Mouse (Mus musculus) erythroid progenitor cell, adult 5-6 weeks (primary cell): Measurements from ENCODE around the gene Otub2. TPM values are rescaled to one million over a fixed set of nuclear protein-coding genes. Genes with fewer than 3 reads are reported as not detected.

Source experiments
- ATAC-seq: replicated peaks from 2 replicates; pipeline ENCODE4 v1.8.0; 2016; ENCODE audit warnings: moderate number of reproducible peaks, mild to moderate bottlenecking, moderate TSS enrichment, inconsistent platforms; ENCODE audit not compliant: poor library complexity, low FRiP score, severe bottlenecking
- total RNA-seq, 2 experiments: library from RNA; stranded (forward) in 1 of 2; stranded (reverse) in 1 of 2; fragments of 150-400 nt in 1 of 2; fragments of 186-747, 209-891 nt in 1 of 2; gene quantifications; 2 replicates each; pipeline versions ENCODE4 v1.2.3 to v1.2.4; 2015 to 2017; ENCODE audit warnings: low replicate concordance in 2 of 2

The Otub2 gene
- total RNA-seq, 2 experiments from 2014 or later = 18.9 to 28.1 TPM

DNA sequence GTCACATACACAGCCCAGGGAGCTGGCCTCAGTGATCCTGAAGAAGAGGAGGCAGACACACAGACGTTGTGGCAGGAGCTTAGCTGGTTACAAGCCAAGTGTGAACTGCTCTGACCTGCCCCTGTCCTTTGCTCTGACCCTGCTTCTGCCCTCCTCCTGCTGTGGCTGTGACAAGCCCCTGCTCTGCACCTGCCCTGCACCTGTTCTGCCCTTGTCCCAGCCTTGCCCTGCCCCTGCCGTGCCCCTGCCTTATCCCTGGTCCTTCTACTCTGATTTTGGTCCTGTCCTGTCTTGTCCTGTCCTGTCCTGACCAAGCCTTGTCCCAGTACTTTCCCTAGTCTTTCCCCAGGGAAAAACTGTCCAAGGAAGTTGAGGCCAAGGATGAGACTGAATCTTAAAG, 19.7 kb upstream of the Otub2 start:
- ATAC-seq = no peak

DNA sequence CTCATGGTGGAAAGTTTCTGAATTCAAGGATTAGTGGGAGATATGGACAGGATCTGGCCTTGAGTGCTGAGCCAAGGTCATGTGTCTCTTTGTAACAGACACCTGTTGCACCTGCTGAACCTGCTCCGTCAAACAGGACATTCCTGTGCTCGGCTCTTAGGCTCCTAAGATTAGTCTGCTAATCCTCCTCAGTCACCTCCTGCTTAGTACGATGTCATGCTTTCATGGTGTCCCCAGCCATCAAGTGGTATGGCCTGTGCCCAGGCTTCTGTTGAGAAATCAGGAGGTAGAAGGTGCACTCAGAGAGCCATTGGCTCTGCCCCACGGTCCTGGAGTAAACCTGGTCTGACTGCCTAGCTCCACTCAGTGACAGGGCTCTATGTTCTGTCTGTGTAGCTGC, 17.6 kb upstream of the Otub2 start:
- no peak for ATAC-seq

DNA sequence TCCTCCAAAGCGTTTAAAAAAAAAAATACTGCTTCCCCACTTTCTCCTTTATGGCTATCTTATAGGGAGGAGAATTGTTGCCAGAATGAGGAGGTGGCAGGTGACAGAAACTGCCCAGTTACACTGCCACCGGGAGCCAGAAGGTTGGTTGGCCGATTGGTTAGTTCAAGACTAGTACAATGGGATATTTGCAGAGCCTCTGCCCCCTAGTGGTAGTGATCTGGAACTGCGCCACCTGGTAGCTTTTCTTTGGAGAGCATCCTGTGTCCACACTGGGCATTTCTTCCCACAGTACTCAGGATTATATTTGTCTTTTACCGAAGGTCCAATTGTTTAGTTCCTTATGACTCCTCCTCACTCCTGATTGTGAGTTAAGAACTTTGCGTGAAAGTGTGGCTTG, 16.8 kb upstream of the Otub2 start:
- 0 out of 2 replicates have a peak, but pooled peaks have one; percentile 41 for ATAC-seq

DNA sequence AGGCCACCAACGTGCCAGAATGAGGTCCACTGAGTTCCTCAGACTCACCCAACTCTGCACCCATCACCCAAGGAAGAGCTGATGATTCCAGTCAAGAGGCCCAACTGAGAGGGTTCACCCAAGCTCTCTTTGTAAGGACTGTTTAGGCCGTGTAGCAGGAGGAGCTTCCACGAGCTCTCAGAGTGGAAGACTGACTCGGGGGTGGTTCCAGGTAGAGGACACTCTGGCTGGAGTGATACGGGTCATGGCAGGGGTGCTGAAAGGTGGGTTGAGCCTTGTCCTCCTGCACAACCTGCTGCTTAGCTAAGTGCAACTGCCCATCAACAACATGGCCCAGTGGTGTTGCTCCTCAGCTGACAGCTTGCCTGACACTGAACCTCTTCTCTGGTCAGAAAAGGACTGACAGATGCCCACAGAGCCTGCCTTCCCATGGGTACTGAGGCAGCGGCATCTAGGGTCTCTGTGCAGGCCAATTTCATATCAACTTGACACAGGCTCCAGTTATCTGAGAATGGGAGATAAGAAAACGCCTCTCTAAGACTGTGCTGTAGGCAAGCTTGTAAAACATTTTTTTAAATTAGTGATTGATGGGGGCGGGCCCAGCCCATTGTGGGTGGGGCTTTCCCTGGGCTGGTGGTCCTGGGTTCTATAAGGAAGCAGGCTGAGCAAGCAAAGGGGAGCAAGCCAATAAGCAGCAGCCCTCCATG, 14.8 kb upstream of the Otub2 start:
- peak; percentile 51 for ATAC-seq

DNA sequence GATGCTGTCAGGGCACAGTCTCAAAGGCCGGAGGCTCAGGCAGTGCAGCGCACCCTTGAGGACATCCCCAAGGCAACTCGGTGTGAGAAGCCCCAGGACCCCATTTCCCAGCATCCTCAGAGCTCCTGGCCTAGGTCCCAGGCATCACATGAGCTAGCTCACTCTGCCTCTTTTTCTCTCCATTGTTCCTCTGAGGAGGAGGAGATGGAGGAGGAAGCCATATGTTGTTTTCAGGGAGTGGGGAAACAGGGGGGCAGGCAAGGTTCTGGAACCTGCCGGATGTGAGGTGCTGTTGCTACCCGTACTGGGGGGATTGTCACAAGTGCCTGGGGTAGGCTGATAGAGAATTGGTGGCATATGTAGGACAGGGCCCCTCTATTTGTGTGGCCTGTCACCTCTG, 12.4 kb upstream of the Otub2 start:
- ATAC-seq = no peak

DNA sequence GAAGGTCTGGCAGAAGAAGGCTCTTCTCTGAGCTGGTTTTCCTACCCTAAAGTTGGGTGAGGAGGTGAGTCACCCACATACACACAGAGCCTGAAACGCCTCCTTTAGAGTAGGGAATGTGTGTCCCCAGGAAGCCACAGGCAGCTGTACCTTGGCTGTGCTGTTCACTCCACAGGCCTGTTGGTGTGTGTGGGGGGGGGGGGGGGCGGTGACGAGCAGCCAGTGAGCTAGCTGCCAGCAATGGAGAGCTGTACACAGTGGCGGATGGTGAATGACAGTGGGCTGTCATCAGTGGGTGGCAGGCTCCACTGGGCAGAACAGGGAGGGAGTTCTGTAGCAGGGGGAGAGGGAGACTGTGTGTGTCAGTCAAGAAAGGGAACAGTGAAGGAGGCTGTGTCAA, 11.7 kb upstream of the Otub2 start:
- ATAC-seq = no peak

DNA sequence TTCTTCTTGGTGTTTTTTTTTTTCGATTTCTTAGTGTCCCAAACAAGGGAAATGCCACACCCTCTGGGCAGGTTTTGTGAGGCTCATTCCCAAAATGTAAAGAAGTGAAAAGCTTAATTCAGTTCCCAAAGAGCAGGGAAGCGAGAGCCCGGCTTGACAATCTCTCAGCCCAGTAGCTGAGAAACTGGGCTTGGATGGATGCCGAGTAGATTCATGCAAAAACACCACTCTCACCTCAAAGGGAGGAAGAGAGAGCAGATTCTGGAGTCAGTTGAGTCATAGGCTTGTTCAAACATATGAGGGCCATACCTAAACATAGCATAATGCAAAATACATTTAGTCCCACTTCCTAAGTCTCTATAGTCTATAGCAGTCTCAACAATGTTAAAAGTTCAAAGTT, 8.3 kb upstream of the Otub2 start:
- no peak for ATAC-seq

DNA sequence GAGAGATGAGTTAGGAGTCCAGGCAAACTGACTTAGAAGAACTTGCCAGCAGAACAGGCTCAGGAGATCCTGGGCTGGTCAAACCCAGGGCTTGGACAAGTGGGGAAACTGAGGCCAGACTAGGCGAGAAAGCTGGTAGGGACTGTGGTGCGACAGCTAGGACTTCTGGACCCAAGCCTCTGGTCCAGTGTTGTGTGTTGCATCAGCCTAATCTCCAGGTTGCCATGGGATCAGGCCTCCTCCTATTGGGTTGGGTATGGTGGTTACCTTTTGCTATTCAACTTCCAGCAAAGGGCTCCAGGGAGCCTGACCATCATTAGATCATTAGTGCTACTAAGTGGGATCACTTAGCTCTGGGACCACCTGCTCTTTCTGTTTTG, 856 bp downstream of the Otub2 start:
- peak; percentile 57 for ATAC-seq

DNA sequence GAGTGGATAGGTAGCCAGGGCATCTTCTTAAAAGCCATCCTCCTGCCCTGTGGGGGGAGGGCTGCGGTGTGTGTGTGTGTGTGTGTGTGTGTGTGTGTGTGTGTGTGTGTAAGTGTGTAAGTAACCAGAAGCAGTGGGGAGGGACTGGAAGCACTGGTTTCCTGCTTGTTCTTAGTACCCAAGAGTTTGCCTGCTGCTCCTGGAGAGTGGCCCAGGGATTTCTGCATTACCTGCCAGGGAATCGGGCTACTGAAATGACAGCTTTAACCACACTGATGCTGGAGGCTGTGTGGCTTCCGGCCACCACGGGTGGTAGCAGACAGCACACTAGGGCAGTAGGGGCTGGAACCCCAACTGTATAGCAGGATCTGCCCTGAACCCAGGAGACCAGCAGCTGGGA, 1.5 kb downstream of the Otub2 start:
- ATAC-seq = no peak

DNA sequence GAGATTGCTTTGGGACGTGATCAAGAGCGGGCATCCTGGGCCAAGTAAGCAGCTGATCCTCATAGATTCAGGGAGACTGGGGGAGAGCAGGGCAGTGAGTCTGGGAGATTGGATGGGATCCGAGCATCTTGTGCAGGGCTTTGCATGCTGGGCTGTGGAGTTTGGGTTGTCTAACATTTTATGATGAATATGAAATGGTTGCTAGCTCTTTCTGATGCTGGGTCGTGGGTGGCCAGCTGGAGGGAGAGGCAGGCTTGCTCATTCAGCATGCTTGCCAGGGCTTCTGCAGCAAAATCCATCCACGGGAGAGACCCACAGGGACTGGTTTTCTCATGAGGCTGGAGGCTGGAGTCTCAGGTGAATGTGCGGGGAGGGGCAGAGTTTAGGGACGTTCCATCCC, 2.6 kb downstream of the Otub2 start:
- ATAC-seq = no peak

DNA sequence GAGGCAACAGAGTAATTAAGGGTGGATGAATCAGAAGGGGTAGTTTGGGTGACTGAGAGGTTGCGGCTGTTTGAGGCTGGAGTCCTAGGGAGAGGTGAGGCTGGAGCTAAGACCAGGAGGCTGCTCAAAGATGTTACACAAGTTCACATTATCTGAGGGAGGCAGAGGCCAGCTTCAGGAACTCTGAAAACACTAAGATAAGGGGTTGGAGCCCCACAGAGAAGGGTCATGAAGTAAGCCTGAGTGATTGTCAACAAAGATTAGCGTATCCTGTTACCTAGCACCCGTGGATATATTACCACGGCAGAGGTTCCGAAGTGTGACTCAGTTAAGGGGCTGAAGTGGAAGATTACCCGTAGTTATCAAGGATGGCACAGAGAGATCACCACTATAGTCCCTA, 5.0 kb downstream of the Otub2 start:
- peak; percentile 78 for ATAC-seq

DNA sequence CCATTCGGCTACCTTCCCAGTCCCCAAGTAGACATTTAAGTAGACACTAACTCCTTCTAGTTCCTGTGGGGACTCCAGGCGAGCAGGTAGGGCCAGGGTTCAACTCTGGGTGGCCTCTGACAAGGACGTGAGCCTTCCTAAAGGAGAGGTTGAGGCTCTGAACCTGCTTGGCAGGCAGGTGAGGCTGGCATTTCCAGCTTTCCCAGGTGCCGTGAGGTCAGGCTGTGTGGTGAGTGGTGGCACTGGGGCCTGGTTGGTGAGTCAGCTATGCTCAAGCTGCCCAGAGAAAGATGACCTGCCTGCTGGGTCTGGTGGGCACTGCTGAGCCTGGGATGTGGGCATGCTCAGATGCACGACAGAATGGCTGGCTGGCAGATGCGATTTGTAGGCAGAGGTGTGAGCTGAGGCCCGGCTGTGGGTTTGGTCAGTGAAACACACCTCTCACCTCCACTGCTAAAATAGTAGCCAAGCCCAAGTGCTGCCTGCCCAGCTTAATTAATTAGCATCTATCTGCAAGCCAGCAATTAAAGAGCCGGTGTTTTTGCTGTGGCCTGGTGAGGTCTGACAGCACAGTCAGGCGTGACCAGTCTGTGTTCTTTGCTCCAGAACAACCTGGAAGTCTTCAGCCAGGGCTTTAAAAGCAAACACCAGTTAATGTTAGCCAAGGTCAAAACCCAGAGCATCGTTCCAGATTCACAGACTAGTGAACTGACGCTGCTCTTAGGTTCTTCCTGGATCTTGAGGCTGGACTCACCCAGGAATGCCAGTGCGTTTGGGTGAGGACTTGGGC, 7.2 kb downstream of the Otub2 start:
- no peak for ATAC-seq

DNA sequence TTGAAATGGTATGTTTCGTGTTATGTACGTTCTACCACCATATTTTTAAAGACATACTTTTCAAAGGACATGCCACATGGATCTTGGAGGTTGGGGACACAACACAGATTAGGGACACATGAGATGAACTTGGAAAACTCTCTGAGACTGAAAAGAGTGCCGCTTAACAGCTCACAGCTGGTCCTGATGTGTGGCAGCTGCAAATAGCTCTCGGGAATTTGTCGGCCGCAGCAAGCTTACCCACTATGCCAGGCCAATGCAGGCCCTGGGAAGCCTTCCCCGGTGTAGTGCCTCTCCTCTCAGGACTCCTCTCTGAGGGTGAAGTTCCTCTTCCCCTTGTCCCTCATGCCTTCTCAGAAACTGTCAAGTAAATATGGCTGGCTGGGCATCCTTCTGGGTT, 8.3 kb downstream of the Otub2 start:
- ATAC-seq = no peak

DNA sequence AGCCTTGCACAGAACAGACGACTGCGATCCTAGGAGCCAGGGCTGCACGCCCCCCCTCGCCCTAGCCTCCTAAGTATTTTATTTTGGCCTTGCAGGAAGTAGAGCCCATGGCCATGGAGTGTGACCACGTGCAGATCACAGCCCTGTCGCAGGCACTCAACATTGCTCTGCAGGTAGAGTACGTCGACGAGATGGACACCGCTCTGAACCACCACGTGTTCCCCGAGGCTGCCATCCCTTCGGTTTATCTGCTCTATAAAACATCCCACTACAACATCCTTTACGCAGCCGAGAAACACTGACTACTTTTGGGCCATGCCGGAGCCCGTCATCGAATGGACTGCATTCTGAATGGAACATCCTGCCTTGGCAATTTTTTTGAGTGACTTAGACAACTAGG, 15.6 kb downstream of the Otub2 start:
- ATAC-seq = no peak

DNA sequence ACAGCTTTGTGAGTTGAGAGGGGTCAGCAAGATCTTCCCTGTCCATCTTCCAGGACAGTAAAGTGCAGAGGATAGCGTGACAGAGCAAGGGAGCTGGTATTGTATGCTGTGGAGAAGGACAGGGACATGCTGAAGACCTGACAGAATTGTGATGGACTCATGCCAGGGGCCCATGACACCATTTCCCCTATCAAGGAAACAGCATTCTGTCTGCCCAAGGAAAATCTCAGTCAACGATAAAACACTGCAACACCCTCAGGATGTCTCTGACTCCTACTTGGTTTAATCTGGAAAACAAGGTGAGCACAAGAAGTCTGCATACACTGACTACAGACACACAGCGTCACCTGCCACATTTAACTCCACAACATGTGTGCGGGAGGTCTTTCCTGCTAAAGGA, 19.2 kb downstream of the Otub2 start, which contains the start of gene 9330161L09Rik:
Gene 9330161L09Rik, minus strand, starts transcription at position 101 of the 400 bp plus-strand sequence.
- ATAC-seq = no peak

DNA sequence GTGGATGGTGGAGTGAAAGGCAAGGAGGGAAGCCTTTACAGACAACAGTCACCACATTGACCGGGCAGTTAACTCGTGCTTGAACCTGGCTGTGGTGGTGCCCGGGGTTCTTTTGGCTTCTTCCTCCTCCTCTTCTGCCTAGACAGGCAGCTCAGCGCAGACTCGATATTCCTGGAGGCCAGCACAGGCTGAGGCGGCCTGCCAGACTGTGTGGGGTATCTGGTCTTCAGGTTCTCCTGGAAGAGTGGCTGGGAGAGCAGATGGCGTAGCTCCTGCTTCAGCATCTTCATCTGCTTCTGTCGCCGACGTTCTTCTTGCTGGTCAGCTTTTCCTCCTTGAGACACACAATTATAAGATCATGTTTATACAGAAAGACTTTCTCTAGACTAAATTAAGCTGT, 19.7 kb downstream of the Otub2 start:
- ATAC-seq = no peak

DNA sequence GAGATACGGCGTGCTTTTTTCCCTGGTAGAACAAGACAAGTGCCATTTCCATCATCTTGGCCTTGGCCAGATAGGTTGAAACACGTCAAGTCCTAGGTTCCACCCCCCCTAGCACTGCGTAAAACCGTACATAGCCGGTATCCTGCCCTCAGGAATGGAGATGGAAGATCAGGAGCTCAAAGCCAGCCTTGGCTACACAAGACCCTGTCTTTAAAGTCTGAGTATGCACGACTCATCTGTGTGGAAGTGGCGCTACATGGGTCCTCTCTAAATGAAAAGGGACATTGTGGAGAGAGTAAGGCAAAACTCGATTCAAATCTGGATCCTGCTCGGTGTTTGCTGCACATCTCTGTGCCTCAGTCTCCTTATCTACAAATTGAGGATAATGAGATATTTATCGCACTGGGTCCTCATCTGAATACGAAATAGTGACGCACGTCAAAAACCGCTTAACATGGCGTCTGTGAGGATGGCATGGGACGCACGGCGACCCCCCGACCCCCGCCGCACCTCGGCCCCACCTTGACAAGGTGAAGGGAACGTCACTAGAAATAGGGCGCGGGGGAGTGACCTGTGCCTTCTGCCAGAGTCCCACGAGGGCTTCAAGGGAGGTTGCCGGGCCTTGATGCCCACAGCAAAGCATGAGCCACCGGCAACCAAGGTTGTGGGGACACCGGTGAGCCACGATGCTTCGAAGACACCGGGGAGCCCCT, 36.7 kb downstream of the Otub2 start:
- peak; percentile 34; the same call in 1 of the 2 replicates for ATAC-seq

DNA sequence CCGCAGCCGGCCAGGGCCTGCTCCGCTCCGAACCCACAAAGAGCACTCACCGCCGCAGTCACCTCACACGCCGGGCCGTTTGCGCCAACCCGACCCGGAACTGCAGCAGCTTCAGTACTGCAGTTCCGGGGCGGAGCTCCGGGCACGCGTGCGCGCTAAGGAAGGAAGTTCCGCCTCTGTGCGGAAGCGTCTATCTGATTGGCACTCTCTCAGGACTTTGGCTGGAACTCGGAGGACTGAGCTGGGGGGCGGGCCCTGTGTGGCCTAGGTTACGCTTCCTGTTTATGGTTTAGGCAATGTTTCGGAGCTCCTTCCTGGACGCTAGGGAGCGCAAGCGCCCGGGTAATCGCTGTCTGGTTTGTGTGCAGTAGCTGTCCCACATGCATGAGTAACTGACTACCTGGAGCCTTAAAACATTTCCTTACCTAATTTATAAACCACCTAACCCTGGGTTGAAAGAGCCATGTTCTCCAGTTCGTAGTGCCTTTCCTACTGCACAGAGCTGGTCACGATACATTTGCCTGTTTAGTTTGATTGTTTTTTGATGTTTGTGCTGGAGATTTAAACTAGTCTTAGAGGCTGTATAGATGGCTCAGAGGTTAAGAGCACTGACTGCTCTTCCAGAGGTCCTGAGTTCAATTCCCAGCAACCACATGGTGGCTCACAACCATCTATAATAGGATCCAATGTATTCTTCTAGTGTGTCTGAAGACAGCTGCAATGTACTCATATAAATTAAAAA, 37.4 kb downstream of the Otub2 start, which contains the start of gene Ddx24:
Gene Ddx24, minus strand, starts transcription at position 102 of the 742 bp plus-strand sequence.
- peak; percentile 99 for ATAC-seq

DNA sequence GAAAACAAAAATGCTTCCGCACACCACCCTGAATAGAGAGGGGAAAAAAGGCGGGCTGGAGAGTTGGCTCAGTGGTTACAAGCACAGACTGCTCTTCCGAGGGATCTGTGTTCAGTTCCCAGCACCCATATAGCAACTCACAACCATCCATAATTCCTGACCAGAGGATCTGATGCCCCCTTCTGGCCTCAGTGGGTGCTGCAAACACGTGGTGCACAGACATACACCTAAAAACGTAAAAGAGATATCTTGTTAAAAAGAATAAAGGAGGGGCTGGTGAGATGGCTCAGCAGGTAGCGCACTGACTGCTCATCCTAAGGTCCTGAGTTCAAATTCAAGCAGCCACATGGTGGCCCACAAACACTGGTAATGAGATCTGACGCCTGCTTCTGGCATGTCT, 38.2 kb downstream of the Otub2 start:
- ATAC-seq = no peak

DNA sequence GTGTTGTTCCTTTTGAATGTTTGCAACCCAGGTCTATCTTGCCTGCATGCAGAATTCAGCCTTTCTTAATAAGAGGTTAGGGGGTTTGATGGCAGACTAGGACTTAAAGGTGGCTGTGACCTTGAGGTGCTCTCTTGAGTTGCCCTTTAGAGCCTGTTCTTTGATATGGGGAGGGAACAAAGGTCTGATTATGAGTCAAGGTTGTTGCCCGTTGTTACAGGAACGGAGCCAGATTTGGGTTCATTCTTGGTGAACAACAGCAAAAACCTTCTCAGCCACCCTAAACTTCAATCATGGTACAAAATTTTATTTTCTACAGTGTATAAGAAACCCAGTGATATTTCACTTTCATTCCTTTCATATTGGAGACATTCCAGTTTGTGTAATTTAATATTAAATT, 44.9 kb downstream of the Otub2 start:
- no peak for ATAC-seq
